8 mouse cellular contexts compared by ENCODE assay signal in the genomic region with DNA sequence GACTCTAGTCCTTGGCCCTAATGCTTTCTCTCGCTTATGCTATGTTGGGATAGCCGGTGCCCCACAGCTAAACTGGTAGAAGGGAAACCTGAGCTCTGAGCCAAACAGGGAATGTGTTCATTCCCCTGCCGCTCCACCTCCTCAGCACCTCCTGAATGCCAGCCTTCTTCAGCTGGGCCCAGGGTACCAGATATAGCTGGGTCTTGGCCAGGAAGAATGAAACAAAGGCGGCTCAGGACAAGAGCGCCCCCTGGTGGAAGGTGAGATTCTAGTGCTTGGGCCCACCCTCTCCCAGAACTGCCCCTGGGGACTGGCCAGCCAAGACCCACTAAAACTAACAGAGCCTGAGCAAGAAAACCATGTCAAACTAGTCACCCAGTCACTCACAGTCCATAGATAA.
DNase-seq lines count a peak whose midpoint lies in the region; ATAC-seq lines count a peak whose summit lies in the region.

No protein-coding gene starts in this region.

- H3K4me2 ChIP-seq in forebrain, embryonic 13.5 days: no peak overlapping the region

- peak; percentile 46 for DNase-seq in forebrain, embryonic 10.5 days (ENCODE audit: extremely low spot score, low spot score)
- DNase-seq in A20 (ENCODE audit: low read depth, low spot score): peak; percentile 47
- DNase-seq in adrenal gland, postnatal 36 days: peak; percentile 73 to 77
- DNase-seq in frontal cortex, postnatal 25 days (ENCODE audit: low spot score in 2 of 2): peak; percentile 39 to 53
- peak; percentile 17 for DNase-seq in layer of hippocampus, adult 9-10 months (ENCODE audit: low spot score)
- peak; percentile 54 for DNase-seq in mesoderm, embryonic 11.5 days (ENCODE audit: low read depth, low spot score)
- peak; percentile 58 for DNase-seq in thymus, postnatal 0 days (ENCODE audit: low spot score)

- H3K36me3 ChIP-seq in forebrain, embryonic 10.5 days (replicated peaks): no peaks in the 10 kb centered on the region
- H3K36me3 ChIP-seq in forebrain, embryonic 13.5 days (ENCODE audit: poor library complexity, severe bottlenecking): no peaks in the 10 kb centered on the region

- ATAC-seq in forebrain, embryonic 13.5 days: no peak

- 56% methylated on average over 5 of the region's 5 CpGs for WGBS in forebrain, embryonic 10.5 days
- WGBS in forebrain, embryonic 13.5 days: 49% methylated on average over 5 of the region's 5 CpGs

- H3K27ac ChIP-seq in forebrain, embryonic 10.5 days: no peak overlapping the region
- no peak overlapping the region for H3K27ac ChIP-seq in forebrain, embryonic 13.5 days

- H3K4me1 ChIP-seq in forebrain, embryonic 10.5 days: peaks cover 42% of the 10 kb centered on the region
- H3K4me1 ChIP-seq in forebrain, embryonic 13.5 days: peaks cover 28% of the 10 kb centered on the region

- no peak overlapping the region for H3K4me3 ChIP-seq in forebrain, embryonic 10.5 days
- H3K4me3 ChIP-seq in forebrain, embryonic 13.5 days: no peak overlapping the region

- H3K27me3 ChIP-seq in forebrain, embryonic 10.5 days (ENCODE audit: poor library complexity, severe bottlenecking): peaks cover 7% of the 10 kb centered on the region; the same call in 1 of the 2 replicates
- H3K27me3 ChIP-seq in forebrain, embryonic 13.5 days: no peaks in the 10 kb centered on the region

- no peaks in the 10 kb centered on the region for H3K9me3 ChIP-seq in forebrain, embryonic 10.5 days
- H3K9me3 ChIP-seq in forebrain, embryonic 13.5 days (replicated peaks): no peaks in the 10 kb centered on the region

- H3K9ac ChIP-seq in forebrain, embryonic 13.5 days: no peak overlapping the region

Comparison
In these comparisons a context has a peak if more than half of its experiments do, and no peak if none do; other contexts are left out.
1. DNase-seq: peak in every context shown above with its lines; median percentile 75 in adrenal gland, postnatal 36 days; 58 in thymus, postnatal 0 days; 54 in mesoderm, embryonic 11.5 days; 47 in A20; 46 in forebrain, embryonic 10.5 days; 46 in frontal cortex, postnatal 25 days; 17 in layer of hippocampus, adult 9-10 months.